ENCODE assay signal across 10 mouse cellular contexts in genomic region chr1:85692281-85692680, GRCm38 (mm10).
"Had no signal": no experiment of that assay in that cellular context is flagged by ENCODE, and none has a peak within 500 bp of the region (broad histone marks: within the 10 kb centered on the region; RNA-seq: fewer than 3 reads in every experiment).

No protein-coding gene starts in this region.

- DNase-seq: kidney, postnatal 10 days; kidney, postnatal 36 days; liver; liver, embryonic 13.5 days; lung, adult 2 months; lung, postnatal 14 days; lung, postnatal 4 days; midbrain, embryonic 14.5 days; thymus, adult 2 months; thymus, postnatal 14 days had no signal
